Mouse (Mus musculus): ENCODE data around the gene Mgat3. TPM values are rescaled to one million over a fixed set of nuclear protein-coding genes. Genes with fewer than 3 reads are reported as not detected.
A peak's percentile ranks its signal among the peaks of the same experiment; 100 is the strongest.

The Mgat3 gene
- polyA plus RNA-seq, 1 experiment from 2014 or later: 15.7 TPM

DNA sequence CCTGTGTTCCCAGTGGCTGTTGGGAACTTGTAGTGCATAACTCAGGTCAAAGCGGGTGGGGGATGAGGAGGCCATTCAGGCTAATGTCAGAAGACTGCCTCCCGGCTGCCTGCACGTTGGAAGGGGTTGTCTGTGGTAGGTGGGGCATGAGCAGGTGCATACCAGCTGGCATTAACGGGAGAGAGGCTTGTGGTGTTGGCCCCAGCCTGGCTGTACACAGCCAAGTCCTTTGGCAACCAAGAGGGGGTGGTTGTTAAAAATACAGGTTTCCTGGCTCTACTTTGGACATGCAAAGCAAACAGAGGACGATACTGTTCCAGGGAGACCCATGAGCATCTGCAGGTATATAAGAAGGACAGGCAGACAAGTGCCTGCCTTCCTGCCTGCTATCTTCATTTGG is 8.1 kb upstream of the Mgat3 start:
- H3K36me3 ChIP-seq (ENCODE audit: control insufficient read depth, insufficient read depth, low read length): peaks cover 14% of the 10 kb centered on the region
- H3K4me2 ChIP-seq (ENCODE audit: low read length): no peak overlapping the region
- ATAC-seq: no peak
- no peak overlapping the region for H3K4me3 ChIP-seq (ENCODE audit: low read length)
- WGBS: 58% methylated on average over 5 of the region's 5 CpGs
- H3K27me3 ChIP-seq (replicated peaks; ENCODE audit: control insufficient read depth, insufficient read depth, low read length): no peaks in the 10 kb centered on the region
- peaks cover 2% of the 10 kb centered on the region; the same call in 1 of the 2 replicates for H3K4me1 ChIP-seq (ENCODE audit: control insufficient read depth, insufficient read depth, low read depth, low read length)
- H3K27ac ChIP-seq (ENCODE audit: low read depth, low read length): no peak overlapping the region
- no peak overlapping the region for H3K9ac ChIP-seq (ENCODE audit: low read depth, low read length)
- no peaks in the 10 kb centered on the region for H3K9me3 ChIP-seq (ENCODE audit: control insufficient read depth, low read length)

DNA sequence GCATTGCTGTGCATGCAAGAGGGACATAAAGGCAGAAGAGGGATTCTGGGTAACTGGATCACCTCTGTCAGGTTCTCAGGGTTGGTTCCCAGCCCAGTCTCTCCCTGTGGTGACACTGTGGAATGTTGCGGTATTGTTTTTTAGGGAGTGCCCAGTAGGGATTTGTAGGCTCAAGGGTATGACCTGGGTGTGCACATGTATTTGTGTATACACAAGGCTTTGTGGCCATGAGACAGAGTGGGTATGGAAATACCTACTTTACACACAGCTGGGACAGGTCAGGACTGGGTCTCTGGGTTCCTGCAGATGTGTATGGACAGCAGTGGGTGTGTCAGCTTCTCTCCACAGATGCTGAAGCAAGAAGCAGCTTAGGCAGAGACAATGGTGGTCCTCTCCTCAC is 4.0 kb upstream of the Mgat3 start:
- H3K4me1 ChIP-seq (ENCODE audit: control insufficient read depth, insufficient read depth, low read depth, low read length): peaks cover 6% of the 10 kb centered on the region
- H3K27me3 ChIP-seq (replicated peaks; ENCODE audit: control insufficient read depth, insufficient read depth, low read length): no peaks in the 10 kb centered on the region
- no peak overlapping the region for H3K27ac ChIP-seq (ENCODE audit: low read depth, low read length)
- no peak overlapping the region for H3K9ac ChIP-seq (ENCODE audit: low read depth, low read length)
- H3K4me2 ChIP-seq (ENCODE audit: low read length): no peak overlapping the region
- no peaks in the 10 kb centered on the region for H3K36me3 ChIP-seq (ENCODE audit: control insufficient read depth, insufficient read depth, low read length)
- WGBS: 93% methylated on average over 1 of the region's 1 CpGs
- no peak for ATAC-seq
- H3K9me3 ChIP-seq (ENCODE audit: control insufficient read depth, low read length): no peaks in the 10 kb centered on the region
- H3K4me3 ChIP-seq (ENCODE audit: low read length): no peak overlapping the region

GRCm38 (mm10) chr15:80170357-80170756 is 3.2 kb upstream of the Mgat3 start:
- no peaks in the 10 kb centered on the region for H3K36me3 ChIP-seq (ENCODE audit: control insufficient read depth, insufficient read depth, low read length)
- peaks cover 14% of the 10 kb centered on the region for H3K4me1 ChIP-seq (ENCODE audit: control insufficient read depth, insufficient read depth, low read depth, low read length)
- no peak overlapping the region for H3K9ac ChIP-seq (ENCODE audit: low read depth, low read length)
- H3K4me2 ChIP-seq (ENCODE audit: low read length): no peak overlapping the region
- H3K4me3 ChIP-seq (ENCODE audit: low read length): no peak overlapping the region
- 57% methylated on average over 4 of the region's 4 CpGs for WGBS
- ATAC-seq: no peak
- no peaks in the 10 kb centered on the region for H3K27me3 ChIP-seq (replicated peaks; ENCODE audit: control insufficient read depth, insufficient read depth, low read length)
- H3K9me3 ChIP-seq (ENCODE audit: control insufficient read depth, low read length): no peaks in the 10 kb centered on the region
- no peak overlapping the region for H3K27ac ChIP-seq (ENCODE audit: low read depth, low read length)

DNA sequence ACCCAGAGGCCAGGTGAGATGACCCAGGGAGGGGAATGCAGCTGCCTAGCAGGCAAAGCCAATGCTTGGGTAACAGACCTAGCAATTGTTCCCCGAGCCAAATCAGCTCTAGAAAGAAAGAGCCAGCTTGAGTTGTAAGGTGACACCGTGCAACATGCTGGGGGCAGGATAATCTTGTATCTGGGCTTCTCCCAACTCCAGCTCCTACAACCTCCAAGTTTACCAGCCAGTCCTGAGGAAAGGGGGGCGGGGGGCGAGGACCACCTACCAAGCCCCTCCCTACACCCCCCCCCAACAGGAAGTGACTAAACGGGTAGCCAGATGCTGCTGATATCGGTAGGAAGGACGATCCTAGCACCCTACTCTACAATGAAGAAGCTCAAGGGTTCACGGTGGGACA is 2.2 kb upstream of the Mgat3 start:
- H3K9ac ChIP-seq (ENCODE audit: low read depth, low read length): no peak overlapping the region
- H3K27ac ChIP-seq (ENCODE audit: low read depth, low read length): no peak overlapping the region
- ATAC-seq: no peak
- 7% methylated on average over 8 of the region's 8 CpGs for WGBS
- H3K36me3 ChIP-seq (ENCODE audit: control insufficient read depth, insufficient read depth, low read length): no peaks in the 10 kb centered on the region
- no peak overlapping the region for H3K4me3 ChIP-seq (ENCODE audit: low read length)
- no peak overlapping the region for H3K4me2 ChIP-seq (ENCODE audit: low read length)
- H3K9me3 ChIP-seq (ENCODE audit: control insufficient read depth, low read length): no peaks in the 10 kb centered on the region
- H3K4me1 ChIP-seq (ENCODE audit: control insufficient read depth, insufficient read depth, low read depth, low read length): peaks cover 24% of the 10 kb centered on the region
- H3K27me3 ChIP-seq (replicated peaks; ENCODE audit: control insufficient read depth, insufficient read depth, low read length): no peaks in the 10 kb centered on the region

GRCm38 (mm10) chr15:80171791-80172190 is 1.7 kb upstream of the Mgat3 start:
- Histone ChIP-seq H3K36me3 (ENCODE audit: control insufficient read depth, insufficient read depth, low read length) (no peaks in the 10 kb centered on the region), H3K9me3 (ENCODE audit: control insufficient read depth, low read length) (no peaks in the 10 kb centered on the region), H3K9ac (ENCODE audit: low read depth, low read length) (no peak overlapping the region), H3K4me3 (ENCODE audit: low read length) (no peak overlapping the region), H3K4me1 (ENCODE audit: control insufficient read depth, insufficient read depth, low read depth, low read length) (peaks cover 24% of the 10 kb centered on the region), H3K4me2 (ENCODE audit: low read length) (no peak overlapping the region), H3K27ac (ENCODE audit: low read depth, low read length) (no peak overlapping the region), H3K27me3 (replicated peaks; ENCODE audit: control insufficient read depth, insufficient read depth, low read length) (no peaks in the 10 kb centered on the region)
- no peak for ATAC-seq
- WGBS: 33% methylated on average over 6 of the region's 6 CpGs

DNA sequence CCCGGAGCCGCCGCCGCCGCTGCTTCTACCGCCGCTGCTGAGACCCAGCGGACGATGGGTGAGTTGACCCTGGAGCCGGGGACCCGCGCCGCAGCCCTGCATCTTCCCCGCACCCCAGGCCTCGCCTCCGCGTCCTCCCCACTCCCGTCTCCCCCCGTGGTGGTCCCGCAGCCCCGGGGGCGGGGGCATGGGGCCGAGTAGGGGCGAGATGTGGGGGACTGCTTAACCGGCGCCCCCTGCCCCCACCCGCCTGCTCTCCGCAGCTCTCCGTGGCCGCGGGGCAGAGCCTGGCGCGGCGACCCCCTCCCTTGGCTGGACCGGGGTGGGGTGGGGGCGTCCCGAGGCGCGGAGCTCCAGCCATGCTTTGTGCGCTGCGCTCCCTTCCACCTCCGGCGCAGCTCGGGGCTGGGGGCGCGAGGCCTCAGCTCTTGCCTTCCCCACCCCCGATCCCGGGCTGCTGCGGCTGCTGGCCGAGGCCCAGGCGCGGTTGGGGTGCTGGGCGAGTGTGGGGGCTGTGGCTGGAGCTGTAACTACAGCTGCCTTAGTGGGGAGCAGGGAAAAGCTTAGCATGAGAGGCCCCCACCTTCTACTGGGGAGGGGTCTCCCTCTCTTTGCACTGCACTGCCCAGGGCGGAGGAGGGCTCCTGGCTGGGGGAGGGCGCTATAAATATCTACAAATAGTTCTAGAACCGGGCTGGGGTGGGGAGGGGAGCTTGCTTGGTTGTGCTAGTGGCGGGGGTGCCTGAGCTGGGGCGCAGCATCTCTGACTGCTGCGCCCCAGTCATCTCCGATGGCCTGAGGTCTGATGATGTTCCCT is 468 bp downstream of the Mgat3 start:
- Histone ChIP-seq H3K27me3 (replicated peaks; ENCODE audit: control insufficient read depth, insufficient read depth, low read length) (no peaks in the 10 kb centered on the region), H3K9ac (ENCODE audit: low read depth, low read length) (peak overlapping the region; percentile 98), H3K4me1 (ENCODE audit: control insufficient read depth, insufficient read depth, low read depth, low read length) (peaks cover 24% of the 10 kb centered on the region), H3K4me3 (ENCODE audit: low read length) (peak overlapping the region; percentile 94), H3K9me3 (ENCODE audit: control insufficient read depth, low read length) (no peaks in the 10 kb centered on the region), H3K27ac (ENCODE audit: low read depth, low read length) (peak overlapping the region; percentile 95), H3K4me2 (ENCODE audit: low read length) (peak overlapping the region; percentile 77), H3K36me3 (ENCODE audit: control insufficient read depth, insufficient read depth, low read length) (no peaks in the 10 kb centered on the region)
- 2% methylated on average over 34 of the region's 60 CpGs for WGBS
- peak; percentile 53; the same call in 1 of the 2 replicates for ATAC-seq

- Histone ChIP-seq H3K27me3 (replicated peaks; ENCODE audit: control insufficient read depth, insufficient read depth, low read length) (no peaks in the 10 kb centered on the region), H3K27ac (ENCODE audit: low read depth, low read length) (peak overlapping the region; percentile 95), H3K36me3 (ENCODE audit: control insufficient read depth, insufficient read depth, low read length) (no peaks in the 10 kb centered on the region), H3K9me3 (ENCODE audit: control insufficient read depth, low read length) (no peaks in the 10 kb centered on the region), H3K9ac (ENCODE audit: low read depth, low read length) (peak overlapping the region; percentile 98), H3K4me1 (ENCODE audit: control insufficient read depth, insufficient read depth, low read depth, low read length) (peaks cover 24% of the 10 kb centered on the region), H3K4me2 (ENCODE audit: low read length) (peak overlapping the region; percentile 77), H3K4me3 (ENCODE audit: low read length) (peak overlapping the region; percentile 94)
- no peak for ATAC-seq
- whole genome bisulfite sequencing: under 1% methylated on average over 5 of the region's 5 CpGs
Measured at GRCm38 (mm10) chr15:80174598-80174875, 1.0 kb downstream of the Mgat3 start.

GRCm38 (mm10) chr15:80175316-80175715 is 1.8 kb downstream of the Mgat3 start:
- peaks cover 24% of the 10 kb centered on the region for H3K4me1 ChIP-seq (ENCODE audit: control insufficient read depth, insufficient read depth, low read depth, low read length)
- peak overlapping the region; percentile 98 for H3K9ac ChIP-seq (ENCODE audit: low read depth, low read length)
- peak overlapping the region; percentile 77 for H3K4me2 ChIP-seq (ENCODE audit: low read length)
- ATAC-seq: no peak
- H3K9me3 ChIP-seq (ENCODE audit: control insufficient read depth, low read length): no peaks in the 10 kb centered on the region
- H3K27me3 ChIP-seq (replicated peaks; ENCODE audit: control insufficient read depth, insufficient read depth, low read length): no peaks in the 10 kb centered on the region
- H3K36me3 ChIP-seq (ENCODE audit: control insufficient read depth, insufficient read depth, low read length): no peaks in the 10 kb centered on the region
- no peak overlapping the region for H3K27ac ChIP-seq (ENCODE audit: low read depth, low read length)
- H3K4me3 ChIP-seq (ENCODE audit: low read length): peak overlapping the region; percentile 94
- WGBS: 53% methylated on average over 9 of the region's 9 CpGs

- no peak overlapping the region for H3K27ac ChIP-seq (ENCODE audit: low read depth, low read length)
- H3K4me1 ChIP-seq (ENCODE audit: control insufficient read depth, insufficient read depth, low read depth, low read length): peaks cover 24% of the 10 kb centered on the region
- WGBS: 72% methylated on average over 5 of the region's 6 CpGs
- H3K4me3 ChIP-seq (ENCODE audit: low read length): peak overlapping the region; percentile 94
- peak overlapping the region; percentile 77 for H3K4me2 ChIP-seq (ENCODE audit: low read length)
- H3K9ac ChIP-seq (ENCODE audit: low read depth, low read length): no peak overlapping the region
- H3K9me3 ChIP-seq (ENCODE audit: control insufficient read depth, low read length): no peaks in the 10 kb centered on the region
- H3K27me3 ChIP-seq (replicated peaks; ENCODE audit: control insufficient read depth, insufficient read depth, low read length): no peaks in the 10 kb centered on the region
- ATAC-seq: no peak
- H3K36me3 ChIP-seq (ENCODE audit: control insufficient read depth, insufficient read depth, low read length): no peaks in the 10 kb centered on the region
Measured at GRCm38 (mm10) chr15:80175756-80176155, 2.2 kb downstream of the Mgat3 start.
